Mouse (Mus musculus): ENCODE measurements at regions not wholly inside any gene's neighbourhood (a gene's known extent, or its start where the extent isn't known, plus 50 kb on each side); places are given as distances from the start of the nearest gene placed in this dataset.

DNA sequence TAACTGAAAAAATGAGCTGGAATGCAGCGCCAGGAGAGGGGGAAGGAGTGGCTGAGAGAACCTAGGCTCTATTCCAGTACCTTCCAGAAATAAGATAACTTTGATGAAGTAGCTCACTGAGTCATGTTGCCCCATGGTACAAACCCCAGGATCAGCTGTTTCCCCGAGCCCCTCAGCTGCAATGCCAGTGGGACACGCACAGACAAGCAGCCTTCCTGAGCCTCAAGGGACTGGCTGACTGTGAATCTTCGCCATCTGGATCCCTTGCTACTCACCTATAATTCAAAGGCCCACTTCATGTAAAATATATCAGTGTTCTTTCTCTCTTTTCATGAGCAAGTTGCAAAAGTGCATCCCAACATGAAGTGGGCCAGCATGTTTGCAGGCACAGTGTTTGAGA lies 346.5 kb downstream of the Rpl36a-ps1 start:
- H3K4me2 ChIP-seq (ENCODE audit: low read length): no peak overlapping the region
- no peaks in the 10 kb centered on the region for H3K9me3 ChIP-seq (ENCODE audit: control insufficient read depth, low read length)
- no peaks in the 10 kb centered on the region for H3K4me1 ChIP-seq (ENCODE audit: control insufficient read depth, insufficient read depth, low read depth, low read length)
- ATAC-seq: no peak
- no peaks in the 10 kb centered on the region for H3K27me3 ChIP-seq (replicated peaks; ENCODE audit: control insufficient read depth, insufficient read depth, low read length)
- H3K36me3 ChIP-seq (ENCODE audit: control insufficient read depth, insufficient read depth, low read length): no peaks in the 10 kb centered on the region
- H3K27ac ChIP-seq (ENCODE audit: low read depth, low read length): no peak overlapping the region
- H3K4me3 ChIP-seq (ENCODE audit: low read length): no peak overlapping the region
- H3K9ac ChIP-seq (ENCODE audit: low read depth, low read length): no peak overlapping the region
- 74% methylated on average over 4 of the region's 4 CpGs for WGBS

DNA sequence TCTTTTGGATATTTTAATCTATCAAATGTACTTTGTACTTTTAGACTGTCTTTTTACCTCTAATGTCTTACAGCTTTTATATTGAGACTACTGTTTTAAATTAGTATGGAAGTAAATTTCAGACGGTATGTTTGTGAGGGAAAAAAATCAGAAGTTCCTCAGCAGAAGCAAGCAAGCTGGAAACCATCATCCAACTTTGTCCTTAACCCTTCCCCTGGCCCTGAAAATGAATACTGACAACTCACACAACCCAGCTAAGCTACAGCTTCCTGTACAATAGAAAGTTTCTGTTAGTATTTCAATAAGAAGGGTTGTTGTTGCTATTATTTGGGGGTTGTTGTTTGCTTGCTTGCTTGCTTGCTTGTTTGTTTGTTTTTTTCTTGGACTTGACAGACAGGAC lies 350.4 kb downstream of the Rpl36a-ps1 start:
- no peak overlapping the region for H3K4me3 ChIP-seq (ENCODE audit: low read length)
- H3K4me1 ChIP-seq (ENCODE audit: control insufficient read depth, insufficient read depth, low read depth, low read length): no peaks in the 10 kb centered on the region
- H3K27me3 ChIP-seq (replicated peaks; ENCODE audit: control insufficient read depth, insufficient read depth, low read length): no peaks in the 10 kb centered on the region
- H3K4me2 ChIP-seq (ENCODE audit: low read length): no peak overlapping the region
- no peak for ATAC-seq
- 70% methylated on average over 1 of the region's 1 CpGs for WGBS
- no peak overlapping the region for H3K27ac ChIP-seq (ENCODE audit: low read depth, low read length)
- H3K9ac ChIP-seq (ENCODE audit: low read depth, low read length): no peak overlapping the region
- no peaks in the 10 kb centered on the region for H3K36me3 ChIP-seq (ENCODE audit: control insufficient read depth, insufficient read depth, low read length)
- H3K9me3 ChIP-seq (ENCODE audit: control insufficient read depth, low read length): no peaks in the 10 kb centered on the region

DNA sequence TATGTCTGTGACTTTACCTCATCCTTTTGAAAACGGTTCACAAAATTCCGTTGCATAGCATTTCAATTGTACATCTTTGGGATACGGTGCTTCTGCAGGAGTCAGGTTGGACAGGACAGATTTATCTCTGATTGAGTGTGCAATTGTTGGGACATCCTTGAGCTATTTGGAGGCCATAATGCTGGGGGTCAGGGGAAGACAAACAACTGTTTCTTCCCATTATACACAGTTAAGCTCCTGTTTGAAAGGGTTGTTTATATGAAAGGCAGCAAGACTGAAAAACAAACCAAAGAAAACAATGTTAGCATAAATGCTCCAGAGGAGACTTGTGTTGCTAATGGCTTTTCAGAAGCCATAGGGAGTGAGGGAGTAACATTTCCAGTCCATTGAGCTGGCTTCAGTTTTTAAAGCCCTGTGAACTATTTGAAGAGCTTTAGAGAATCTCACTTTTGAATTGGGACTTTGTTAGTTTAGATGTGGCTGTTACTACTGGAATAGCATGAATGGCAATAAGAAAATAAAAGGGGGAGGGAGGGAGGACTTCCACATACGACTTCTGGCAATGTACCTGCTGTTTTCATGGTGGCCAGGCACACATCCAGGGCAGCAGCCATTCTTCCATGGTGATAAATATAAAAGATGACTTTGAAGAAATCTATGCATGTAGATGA lies 351.3 kb downstream of the Rpl36a-ps1 start:
- H3K4me1 ChIP-seq (ENCODE audit: control insufficient read depth, insufficient read depth, low read depth, low read length): no peaks in the 10 kb centered on the region
- no peak overlapping the region for H3K4me2 ChIP-seq (ENCODE audit: low read length)
- no peak overlapping the region for H3K9ac ChIP-seq (ENCODE audit: low read depth, low read length)
- H3K27me3 ChIP-seq (replicated peaks; ENCODE audit: control insufficient read depth, insufficient read depth, low read length): no peaks in the 10 kb centered on the region
- H3K36me3 ChIP-seq (ENCODE audit: control insufficient read depth, insufficient read depth, low read length): no peaks in the 10 kb centered on the region
- no peak overlapping the region for H3K27ac ChIP-seq (ENCODE audit: low read depth, low read length)
- H3K9me3 ChIP-seq (ENCODE audit: control insufficient read depth, low read length): no peaks in the 10 kb centered on the region
- 52% methylated on average over 4 of the region's 4 CpGs for WGBS
- H3K4me3 ChIP-seq (ENCODE audit: low read length): no peak overlapping the region
- peak; percentile 76 for ATAC-seq

DNA sequence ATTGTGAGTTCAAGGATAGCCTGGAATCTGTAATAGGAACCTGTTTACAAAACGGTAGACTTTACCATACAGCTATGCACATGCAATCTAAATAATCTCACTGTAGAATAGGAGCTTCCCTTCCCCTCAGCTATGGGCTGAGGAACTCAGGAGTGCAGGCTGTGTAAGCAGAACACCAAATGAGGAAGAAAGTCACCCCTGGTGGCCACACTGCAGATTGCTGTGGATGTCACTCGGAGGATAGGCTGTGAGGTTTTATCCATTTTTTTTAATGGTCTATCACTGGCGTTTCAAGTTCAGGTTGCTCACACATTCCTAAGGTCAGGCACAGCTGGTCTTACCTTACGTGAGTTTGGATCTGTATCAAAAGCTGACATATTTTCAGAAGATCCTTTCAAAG lies 365.1 kb downstream of the Rpl36a-ps1 start:
- Histone ChIP-seq H3K27me3 (replicated peaks; ENCODE audit: control insufficient read depth, insufficient read depth, low read length) (no peaks in the 10 kb centered on the region), H3K27ac (ENCODE audit: low read depth, low read length) (no peak overlapping the region), H3K9ac (ENCODE audit: low read depth, low read length) (no peak overlapping the region), H3K4me2 (ENCODE audit: low read length) (no peak overlapping the region), H3K4me1 (ENCODE audit: control insufficient read depth, insufficient read depth, low read depth, low read length) (no peaks in the 10 kb centered on the region), H3K9me3 (ENCODE audit: control insufficient read depth, low read length) (no peaks in the 10 kb centered on the region), H3K36me3 (ENCODE audit: control insufficient read depth, insufficient read depth, low read length) (no peaks in the 10 kb centered on the region), H3K4me3 (ENCODE audit: low read length) (no peak overlapping the region)
- 76% methylated on average over 4 of the region's 4 CpGs for WGBS
- ATAC-seq: no peak

DNA sequence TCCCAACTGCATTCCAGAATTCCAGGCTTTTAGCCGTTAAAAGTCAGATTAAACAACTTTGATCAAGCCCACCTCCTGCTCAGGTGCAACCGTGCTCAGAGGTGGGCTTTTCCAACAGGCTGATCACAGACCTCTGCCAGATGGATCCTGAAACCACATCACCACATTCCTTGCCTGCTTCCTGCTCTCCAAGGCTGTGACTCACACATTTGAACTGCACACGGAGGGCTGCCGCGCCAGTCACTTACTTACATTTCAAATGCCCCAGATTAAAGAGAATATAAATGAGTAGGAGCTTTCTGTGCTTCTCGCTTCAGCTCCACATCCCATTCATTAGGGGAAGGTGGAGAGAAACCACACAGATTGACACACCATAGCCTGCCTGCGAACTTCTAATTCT lies 367.6 kb downstream of the Rpl36a-ps1 start:
- no peak overlapping the region for H3K9ac ChIP-seq (ENCODE audit: low read depth, low read length)
- no peak overlapping the region for H3K27ac ChIP-seq (ENCODE audit: low read depth, low read length)
- no peaks in the 10 kb centered on the region for H3K27me3 ChIP-seq (replicated peaks; ENCODE audit: control insufficient read depth, insufficient read depth, low read length)
- H3K9me3 ChIP-seq (ENCODE audit: control insufficient read depth, low read length): no peaks in the 10 kb centered on the region
- H3K4me1 ChIP-seq (ENCODE audit: control insufficient read depth, insufficient read depth, low read depth, low read length): no peaks in the 10 kb centered on the region
- no peak overlapping the region for H3K4me3 ChIP-seq (ENCODE audit: low read length)
- no peak overlapping the region for H3K4me2 ChIP-seq (ENCODE audit: low read length)
- no peaks in the 10 kb centered on the region for H3K36me3 ChIP-seq (ENCODE audit: control insufficient read depth, insufficient read depth, low read length)
- no peak for ATAC-seq
- WGBS: 61% methylated on average over 7 of the region's 7 CpGs

DNA sequence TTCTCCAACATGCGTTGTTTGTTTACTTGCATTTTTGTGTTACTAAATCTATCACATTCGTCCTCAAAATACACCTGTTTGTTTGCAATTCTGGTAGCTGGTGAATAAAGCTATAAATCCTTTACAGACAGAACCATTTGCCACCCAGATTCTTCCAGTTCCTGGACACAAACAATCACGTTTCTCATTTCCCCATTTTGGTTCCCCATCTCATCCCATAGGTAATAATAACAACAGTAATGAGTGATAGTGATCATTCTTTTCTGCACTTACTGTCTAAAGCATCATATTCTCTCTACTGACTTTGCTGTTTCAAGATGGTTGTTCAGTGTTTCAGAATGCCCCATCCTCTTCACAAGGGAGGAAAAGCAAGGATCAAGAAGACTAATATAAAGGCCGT lies 368.3 kb downstream of the Rpl36a-ps1 start:
- Histone ChIP-seq H3K4me3 (ENCODE audit: low read length) (no peak overlapping the region), H3K27ac (ENCODE audit: low read depth, low read length) (no peak overlapping the region), H3K9ac (ENCODE audit: low read depth, low read length) (no peak overlapping the region), H3K4me2 (ENCODE audit: low read length) (no peak overlapping the region), H3K27me3 (replicated peaks; ENCODE audit: control insufficient read depth, insufficient read depth, low read length) (no peaks in the 10 kb centered on the region), H3K4me1 (ENCODE audit: control insufficient read depth, insufficient read depth, low read depth, low read length) (no peaks in the 10 kb centered on the region), H3K36me3 (ENCODE audit: control insufficient read depth, insufficient read depth, low read length) (no peaks in the 10 kb centered on the region), H3K9me3 (ENCODE audit: control insufficient read depth, low read length) (no peaks in the 10 kb centered on the region)
- WGBS: 91% methylated on average over 4 of the region's 4 CpGs
- no peak for ATAC-seq

DNA sequence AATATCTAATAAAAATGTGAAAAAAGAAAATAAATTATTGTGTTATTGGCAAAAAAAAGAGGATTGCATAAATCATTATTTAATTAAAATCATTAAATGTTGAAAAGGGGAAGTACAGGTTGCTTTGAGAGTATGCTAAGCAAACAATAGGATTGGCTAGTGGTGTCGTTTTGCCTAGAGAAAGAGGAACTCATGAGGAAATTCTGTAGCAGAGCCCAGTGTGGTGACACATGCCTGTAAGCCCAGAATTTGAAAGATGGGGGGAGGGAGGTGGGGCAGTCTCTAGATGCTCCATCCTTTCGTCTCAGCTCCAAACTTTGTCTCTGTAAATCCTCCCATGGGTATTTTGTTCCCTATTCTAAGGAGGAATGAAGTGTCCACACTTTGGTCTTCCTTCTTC lies 388.3 kb downstream of the Rpl36a-ps1 start:
- H3K4me2 ChIP-seq (ENCODE audit: low read length): no peak overlapping the region
- no peaks in the 10 kb centered on the region for H3K36me3 ChIP-seq (ENCODE audit: control insufficient read depth, insufficient read depth, low read length)
- H3K9me3 ChIP-seq (ENCODE audit: control insufficient read depth, low read length): no peaks in the 10 kb centered on the region
- no peak overlapping the region for H3K4me3 ChIP-seq (ENCODE audit: low read length)
- no peak overlapping the region for H3K9ac ChIP-seq (ENCODE audit: low read depth, low read length)
- H3K27me3 ChIP-seq (replicated peaks; ENCODE audit: control insufficient read depth, insufficient read depth, low read length): no peaks in the 10 kb centered on the region
- H3K27ac ChIP-seq (ENCODE audit: low read depth, low read length): no peak overlapping the region
- ATAC-seq: no peak
- H3K4me1 ChIP-seq (ENCODE audit: control insufficient read depth, insufficient read depth, low read depth, low read length): no peaks in the 10 kb centered on the region
- 63% methylated on average over 2 of the region's 2 CpGs for WGBS

DNA sequence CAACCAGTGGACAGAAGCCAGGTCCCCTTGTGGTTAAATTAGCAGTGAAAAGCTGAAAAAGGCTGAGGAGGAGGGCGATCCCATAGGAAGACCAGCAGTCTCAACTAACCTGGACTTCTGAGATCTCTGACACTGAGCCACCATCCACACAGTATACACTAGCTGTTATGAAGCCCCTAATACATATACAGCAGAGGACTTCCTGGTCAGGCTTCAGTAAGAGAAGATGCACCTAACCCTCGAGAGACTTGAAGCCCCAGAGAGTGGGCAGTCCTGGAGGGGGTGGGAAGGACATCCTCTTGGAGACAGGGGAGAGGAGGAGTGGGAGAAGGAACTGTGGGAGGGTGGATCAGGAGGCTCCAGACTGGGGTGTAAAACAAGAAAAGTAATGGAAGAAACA lies 397.9 kb downstream of the Rpl36a-ps1 start:
- Histone ChIP-seq H3K4me3 (ENCODE audit: low read length) (no peak overlapping the region), H3K27me3 (replicated peaks; ENCODE audit: control insufficient read depth, insufficient read depth, low read length) (no peaks in the 10 kb centered on the region), H3K4me2 (ENCODE audit: low read length) (no peak overlapping the region), H3K4me1 (ENCODE audit: control insufficient read depth, insufficient read depth, low read depth, low read length) (no peaks in the 10 kb centered on the region), H3K9ac (ENCODE audit: low read depth, low read length) (no peak overlapping the region), H3K9me3 (ENCODE audit: control insufficient read depth, low read length) (no peaks in the 10 kb centered on the region), H3K36me3 (ENCODE audit: control insufficient read depth, insufficient read depth, low read length) (no peaks in the 10 kb centered on the region), H3K27ac (ENCODE audit: low read depth, low read length) (no peak overlapping the region)
- no peak for ATAC-seq
- 85% methylated on average over 2 of the region's 2 CpGs for WGBS

DNA sequence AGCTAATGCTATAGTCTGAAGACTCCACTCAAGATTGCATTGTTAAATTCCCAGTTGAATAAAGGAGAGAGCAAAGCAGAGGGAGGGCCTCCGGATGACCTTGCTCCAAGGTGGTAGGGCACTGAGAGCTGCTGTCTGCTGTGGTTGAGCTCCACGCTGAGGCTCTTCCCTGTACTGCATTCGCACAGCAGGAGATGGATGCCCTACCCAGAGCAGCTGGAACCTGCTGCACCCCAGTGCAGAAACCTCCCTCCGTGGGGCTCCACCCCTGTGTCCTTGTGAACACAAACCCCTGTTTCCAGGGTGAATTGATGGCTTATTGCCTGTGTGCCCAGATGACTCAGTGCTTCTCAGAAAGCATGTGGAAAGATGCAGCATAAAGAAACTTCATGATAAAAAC lies 404.3 kb downstream of the Rpl36a-ps1 start:
- no peak overlapping the region for H3K9ac ChIP-seq (ENCODE audit: low read depth, low read length)

DNA sequence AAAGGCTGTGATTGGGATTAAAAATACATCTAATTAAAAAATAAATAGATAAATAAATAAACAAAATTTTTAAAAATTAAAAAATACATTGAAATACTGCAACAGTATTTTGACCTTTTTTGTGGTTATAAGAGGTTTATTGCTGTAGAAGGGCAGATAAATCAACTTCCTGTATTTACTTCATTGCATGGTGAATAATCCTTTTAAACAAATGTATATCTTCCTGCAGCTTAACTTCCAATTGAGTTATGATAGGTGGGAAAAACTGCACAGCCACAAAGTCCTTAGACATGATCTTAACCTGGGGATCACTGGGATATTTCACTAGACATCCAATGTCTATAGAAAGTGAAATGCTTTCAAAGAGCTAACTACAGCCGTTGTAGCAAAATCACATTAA lies 402.1 kb upstream of the Dach1 start:
- 91% methylated on average over 1 of the region's 1 CpGs for WGBS
- no peak overlapping the region for H3K27ac ChIP-seq (ENCODE audit: low read depth, low read length)
- ATAC-seq: no peak
- H3K4me2 ChIP-seq (ENCODE audit: low read length): no peak overlapping the region
- H3K4me1 ChIP-seq (ENCODE audit: control insufficient read depth, insufficient read depth, low read depth, low read length): no peaks in the 10 kb centered on the region
- no peaks in the 10 kb centered on the region for H3K36me3 ChIP-seq (ENCODE audit: control insufficient read depth, insufficient read depth, low read length)
- H3K4me3 ChIP-seq (ENCODE audit: low read length): no peak overlapping the region
- H3K27me3 ChIP-seq (replicated peaks; ENCODE audit: control insufficient read depth, insufficient read depth, low read length): no peaks in the 10 kb centered on the region
- H3K9ac ChIP-seq (ENCODE audit: low read depth, low read length): no peak overlapping the region
- H3K9me3 ChIP-seq (ENCODE audit: control insufficient read depth, low read length): no peaks in the 10 kb centered on the region

More for the DNA sequence above, 404.3 kb downstream of the Rpl36a-ps1 start:
- Histone ChIP-seq H3K36me3 (ENCODE audit: control insufficient read depth, insufficient read depth, low read length) (no peaks in the 10 kb centered on the region), H3K9me3 (ENCODE audit: control insufficient read depth, low read length) (no peaks in the 10 kb centered on the region), H3K4me1 (ENCODE audit: control insufficient read depth, insufficient read depth, low read depth, low read length) (no peaks in the 10 kb centered on the region), H3K4me3 (ENCODE audit: low read length) (no peak overlapping the region), H3K27me3 (replicated peaks; ENCODE audit: control insufficient read depth, insufficient read depth, low read length) (no peaks in the 10 kb centered on the region), H3K4me2 (ENCODE audit: low read length) (no peak overlapping the region), H3K27ac (ENCODE audit: low read depth, low read length) (no peak overlapping the region)
- ATAC-seq: peak; percentile 58; the same call in 1 of the 2 replicates
- WGBS: 4% methylated on average over 4 of the region's 4 CpGs
